Mouse (Mus musculus) ovary, adult 10 weeks (tissue): ENCODE data around the gene Dus2. TPM values are rescaled to one million over a fixed set of nuclear protein-coding genes. Genes with fewer than 3 reads are reported as not detected.

Experiments
- polyA plus RNA-seq: library from polyadenylated mRNA; stranded (reverse); fragments of 350-450 nt; fragmentation: Illumina TruSeq; extraction: RNeasy Lipid Tissue Mini Kit (QIAGEN cat#74804); gene quantifications from one replicate; pipeline ENCODE4 v1.2.3, GENCODE M21; 2014

Gene Dus2
- 2.2 TPM for polyA plus RNA-seq

DNA sequence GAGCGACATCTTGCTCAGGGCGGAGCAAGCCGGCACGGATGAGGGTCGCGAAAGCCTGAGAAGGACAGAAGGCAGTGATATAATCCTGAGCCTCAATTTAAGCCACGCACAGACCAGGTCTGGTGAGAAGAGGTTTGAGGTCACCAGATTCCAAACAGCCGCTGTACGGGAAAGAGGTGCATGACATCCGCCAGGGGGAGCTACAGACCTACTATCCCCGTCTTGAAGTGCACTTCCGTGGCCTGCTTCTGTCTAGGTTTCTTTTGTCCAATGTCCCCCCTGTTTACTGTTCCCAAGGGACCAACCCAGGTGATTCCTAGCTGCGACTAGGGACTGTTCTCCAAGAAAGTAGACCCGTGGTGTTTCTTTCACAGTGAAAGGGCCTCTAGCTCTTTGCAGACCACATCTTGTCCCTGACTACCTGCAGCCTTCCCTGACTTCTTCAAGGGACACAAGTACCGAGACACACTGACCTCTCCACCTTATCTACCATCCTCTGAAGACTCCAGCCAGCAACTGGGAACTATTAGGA is at the start of gene Dus2:
Gene Dus2, plus strand, starts transcription at position 482 of the 532 bp plus-strand sequence.

DNA sequence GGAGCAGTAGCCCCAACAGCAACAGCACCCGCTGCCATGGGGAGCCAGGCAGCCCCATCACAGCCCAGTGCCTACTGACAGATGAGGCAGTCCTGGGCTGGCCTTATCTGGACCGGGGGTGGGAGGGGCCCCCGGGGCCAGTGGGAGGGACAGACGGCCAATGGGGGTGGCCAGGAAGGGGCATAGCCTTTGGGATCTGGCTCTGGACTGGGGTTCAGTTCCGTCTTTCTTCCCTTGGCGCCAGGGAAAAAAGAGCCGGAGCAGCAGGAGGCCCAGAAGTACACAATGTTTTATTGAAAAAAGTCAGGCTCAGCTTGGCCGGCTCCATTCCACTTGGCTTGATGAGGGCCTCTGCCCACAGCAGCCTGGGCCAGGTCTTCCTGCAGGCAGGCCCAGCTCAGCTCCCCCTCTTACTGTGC is 47.8 kb upstream of the Dus2 start, which contains the start of gene Lcat:
Gene Lcat, minus strand, starts transcription at position 62 of the 419 bp plus-strand sequence.

DNA sequence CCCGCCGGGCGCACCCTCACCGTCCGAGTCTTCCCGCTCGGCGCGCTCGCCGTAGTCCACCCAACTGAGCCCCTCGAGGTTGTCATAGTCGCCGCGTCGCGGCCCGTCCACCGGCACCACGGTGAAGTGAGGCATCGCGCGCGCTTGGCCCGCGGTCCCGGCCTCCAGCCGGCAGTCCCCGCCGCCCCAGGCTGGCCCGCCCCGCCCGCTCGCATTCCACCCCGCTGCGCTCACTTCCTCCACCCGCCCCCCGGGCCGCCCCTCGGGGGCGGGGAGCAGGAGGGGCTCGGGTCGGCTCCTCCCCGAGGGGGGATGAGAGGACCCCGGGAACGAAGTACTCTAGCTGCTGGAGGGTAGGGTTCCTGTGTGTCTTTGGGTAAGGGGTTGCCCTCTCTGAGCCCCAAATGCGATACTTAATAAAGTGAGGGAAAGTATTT is 25.2 kb upstream of the Dus2 start, which contains the start of gene Slc12a4:
Gene Slc12a4, minus strand, starts transcription at position 193 of the 437 bp plus-strand sequence.

DNA sequence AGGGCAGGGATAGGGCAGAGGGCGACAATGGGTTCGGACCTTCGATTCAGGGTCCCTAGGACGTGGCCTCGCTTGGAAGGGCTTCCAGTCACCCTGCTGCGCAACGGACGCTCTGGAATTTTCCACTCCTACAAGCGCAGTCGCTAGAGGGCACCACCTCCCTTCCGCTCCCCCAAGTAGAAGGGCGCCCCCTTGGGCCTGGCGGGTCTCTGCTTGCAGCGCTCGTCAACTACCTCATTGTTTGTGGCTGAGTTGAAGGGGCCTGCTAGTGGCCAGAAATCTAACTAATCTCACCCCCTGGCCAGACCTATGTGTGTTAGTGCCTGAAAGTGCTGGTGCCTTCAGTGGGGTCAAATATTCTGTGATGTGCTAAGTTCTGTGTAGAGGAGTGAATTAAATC is 11.8 kb upstream of the Dus2 start, which contains the start of gene Dpep3:
Gene Dpep3, minus strand, starts transcription at position 105 of the 400 bp plus-strand sequence.

DNA sequence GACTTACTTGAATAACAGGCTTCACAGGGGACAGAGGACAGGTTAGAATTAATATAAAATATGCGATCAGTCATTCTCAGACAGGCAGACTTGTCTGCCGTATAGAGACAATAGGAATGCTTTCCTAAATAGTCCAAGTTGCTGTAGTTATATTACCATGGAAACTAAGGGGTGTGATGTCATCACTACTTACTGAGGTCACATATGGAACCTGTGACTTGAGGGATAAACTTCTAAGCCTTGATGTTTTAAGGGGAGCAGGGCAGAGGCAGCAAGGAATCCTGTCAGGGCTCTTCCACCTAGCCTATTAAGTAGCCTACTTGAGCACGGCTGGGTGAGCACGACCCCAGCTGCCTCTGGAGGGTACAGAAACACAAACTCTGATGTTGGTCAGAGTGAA is 14.7 kb downstream of the Dus2 start, which contains the start of gene Dpep2nb:
Gene Dpep2nb, minus strand, starts transcription at position 101 of the 400 bp plus-strand sequence.

DNA sequence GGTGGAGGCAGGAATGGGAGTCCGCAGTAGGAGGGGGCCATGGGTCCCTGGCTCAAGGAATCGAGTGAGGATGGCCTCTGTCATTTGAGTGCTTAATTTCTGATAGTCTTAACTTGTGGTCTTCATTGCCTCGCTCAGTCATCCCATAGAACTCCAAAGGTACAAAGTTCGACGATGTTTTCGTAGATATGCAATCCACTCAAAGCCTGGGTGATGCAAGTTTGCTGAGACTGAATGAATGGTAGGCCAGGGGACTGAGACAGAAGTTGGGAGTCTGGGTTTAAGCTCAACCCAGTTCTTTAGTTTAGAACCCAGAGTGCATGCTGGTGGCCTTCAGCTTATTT is 20.5 kb downstream of the Dus2 start, which contains the start of gene Ddx28:
Gene Ddx28, minus strand, starts transcription at position 240 of the 344 bp plus-strand sequence.

DNA sequence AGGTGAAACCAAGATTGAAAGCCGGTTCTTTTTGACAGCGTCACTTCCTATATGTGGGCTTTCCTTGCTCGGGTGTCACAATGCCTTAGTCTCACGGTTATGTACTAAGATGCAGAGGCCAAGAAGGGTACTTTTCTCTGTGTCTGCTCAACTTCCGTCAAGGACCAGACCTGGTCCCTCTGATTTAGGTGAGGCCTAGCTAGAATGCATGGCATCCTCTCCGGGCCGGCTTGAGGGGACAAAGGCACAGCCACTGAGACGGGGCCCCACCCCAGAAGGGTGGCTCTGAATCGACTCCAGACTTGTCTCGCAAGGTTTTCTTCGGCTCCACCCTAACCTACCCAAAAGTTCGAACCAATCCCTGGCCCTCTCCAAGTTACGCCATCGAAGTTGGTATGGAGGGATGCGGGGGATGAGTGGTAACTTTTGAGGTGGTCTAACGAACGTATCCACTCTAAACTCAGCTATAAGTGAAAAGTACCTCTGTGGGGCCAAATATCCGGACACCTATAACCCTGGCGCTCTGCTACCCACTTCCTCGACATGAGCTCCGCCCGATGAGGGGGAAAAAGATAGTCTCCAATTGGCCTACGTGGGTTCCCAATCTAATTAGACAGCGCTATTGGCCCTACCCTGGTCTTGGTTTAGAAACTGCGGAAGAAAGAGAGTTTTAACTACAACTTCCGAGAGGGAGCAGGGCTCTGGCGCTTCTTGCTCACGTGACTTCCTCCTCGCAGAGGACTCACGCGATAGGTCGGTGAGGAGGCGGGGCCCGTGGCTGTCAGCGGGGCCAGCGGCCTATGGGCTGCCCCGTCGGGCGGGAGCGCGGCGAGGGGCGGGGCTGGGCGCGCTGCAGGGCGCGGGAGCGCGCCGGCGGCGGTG is 67.8 kb downstream of the Dus2 start, which contains the start of gene Nfatc3:
Gene Nfatc3, plus strand, starts transcription at position 110 of the 882 bp plus-strand sequence.

Other genes starting within 250 kb of the Dus2 start
- gene Gfod2, start 232.7 kb upstream of the Dus2 start, polyA plus RNA-seq = 0.48 TPM
- 4.8 TPM for gene Ranbp10, start 164.0 kb upstream of the Dus2 start, polyA plus RNA-seq
- 2.0 TPM for gene Tsnaxip1, start 163.6 kb upstream of the Dus2 start, polyA plus RNA-seq
- 0.68 TPM for gene Cenpt, start 138.1 kb upstream of the Dus2 start, polyA plus RNA-seq
- 15.2 TPM for gene Thap11, start 136.2 kb upstream of the Dus2 start, polyA plus RNA-seq
- gene Nutf2, start 130.8 kb upstream of the Dus2 start, polyA plus RNA-seq = 94.3 TPM
- gene Edc4, start 110.5 kb upstream of the Dus2 start, polyA plus RNA-seq = 2.3 TPM
- gene Nrn1l, start 97.8 kb upstream of the Dus2 start, polyA plus RNA-seq = not detected
- gene Pskh1, start 90.9 kb upstream of the Dus2 start, polyA plus RNA-seq = 4.3 TPM
- not detected for gene Ctrl, start 57.5 kb upstream of the Dus2 start, polyA plus RNA-seq
- 0.94 TPM for gene Psmb10, start 52.9 kb upstream of the Dus2 start, polyA plus RNA-seq
- gene Lcat, start 48.0 kb upstream of the Dus2 start, polyA plus RNA-seq = not detected
- 3.5 TPM for gene Slc12a4, start 25.2 kb upstream of the Dus2 start, polyA plus RNA-seq
- gene Dpep3, start 11.9 kb upstream of the Dus2 start, polyA plus RNA-seq = not detected
- gene Dpep2nb, start 14.6 kb downstream of the Dus2 start, polyA plus RNA-seq = not detected
- 5.1 TPM for gene Ddx28, start 20.5 kb downstream of the Dus2 start, polyA plus RNA-seq
- 138 TPM for gene Nfatc3, start 67.5 kb downstream of the Dus2 start, polyA plus RNA-seq
- gene Esrp2, start 145.6 kb downstream of the Dus2 start, polyA plus RNA-seq = 0.94 TPM
- gene Pla2g15, start 159.1 kb downstream of the Dus2 start, polyA plus RNA-seq = 13.9 TPM
- 33.8 TPM for gene Slc7a6, start 177.5 kb downstream of the Dus2 start, polyA plus RNA-seq
- 34.2 TPM for gene Slc7a6os, start 219.6 kb downstream of the Dus2 start, polyA plus RNA-seq
- gene Prmt7, start 219.6 kb downstream of the Dus2 start, polyA plus RNA-seq = 10.6 TPM